Mouse (Mus musculus): ENCODE results near the gene Cdh13. TPM values are rescaled to one million over a fixed set of nuclear protein-coding genes. Genes with fewer than 3 reads are reported as not detected.

Cdh13 gene
- total and polyA plus RNA-seq, 3 experiments, result 162 to 172 (median 163) TPM

DNA sequence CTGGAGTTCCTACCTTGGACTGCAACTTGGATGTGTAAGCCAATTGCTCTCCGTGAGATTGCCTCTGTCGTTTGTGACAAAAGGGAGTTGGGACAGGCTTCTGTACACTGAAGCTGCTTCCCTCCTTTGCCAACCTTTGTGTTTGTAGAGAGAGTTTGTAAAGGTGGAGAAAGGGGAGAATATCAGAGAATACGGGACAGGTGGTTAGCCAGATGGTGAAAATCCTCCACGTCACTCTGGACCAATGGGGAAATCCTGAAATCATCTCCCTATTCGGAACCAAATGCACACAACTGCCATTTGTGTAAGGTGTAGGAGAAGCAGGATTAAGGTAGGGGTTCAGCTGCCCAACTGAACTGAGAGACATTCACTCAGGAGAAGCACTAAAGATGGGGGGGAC, 721.3 kb downstream of the Cdh13 start:
- no peaks in the 10 kb centered on the region for H3K27me3 ChIP-seq (ENCODE audit: control insufficient read depth, insufficient read depth, low read length)
- H3K4me3 ChIP-seq, result no peak overlapping the region
- TF ChIP-seq POLR2A (IDR thresholded peaks at IDR 0.05; ENCODE audit: insufficient read depth, low read depth, low read length) (no peak), EP300 (IDR thresholded peaks at IDR 0.05; ENCODE audit: insufficient read depth, low read depth, low read length) (no peak), CTCF (IDR thresholded peaks at IDR 0.05) (no peak)
- DNase-seq, result no peak
- no peak overlapping the region for H3K27ac ChIP-seq
- H3K79me2 ChIP-seq (replicated peaks; ENCODE audit: control insufficient read depth, insufficient read depth, low read length), result no peaks in the 10 kb centered on the region
- no peaks in the 10 kb centered on the region for H3K36me3 ChIP-seq (ENCODE audit: control insufficient read depth, insufficient read depth, low read length)
- intact Hi-C loops (cut with DNase I), result no loop called here
- H3K4me1 ChIP-seq (ENCODE audit: control insufficient read depth, insufficient read depth, low read length), result no peaks in the 10 kb centered on the region
- 89% methylated on average over 5 of the region's 5 CpGs for WGBS
- H3K9ac ChIP-seq (ENCODE audit: low read depth, low read length), result no peak overlapping the region

DNA sequence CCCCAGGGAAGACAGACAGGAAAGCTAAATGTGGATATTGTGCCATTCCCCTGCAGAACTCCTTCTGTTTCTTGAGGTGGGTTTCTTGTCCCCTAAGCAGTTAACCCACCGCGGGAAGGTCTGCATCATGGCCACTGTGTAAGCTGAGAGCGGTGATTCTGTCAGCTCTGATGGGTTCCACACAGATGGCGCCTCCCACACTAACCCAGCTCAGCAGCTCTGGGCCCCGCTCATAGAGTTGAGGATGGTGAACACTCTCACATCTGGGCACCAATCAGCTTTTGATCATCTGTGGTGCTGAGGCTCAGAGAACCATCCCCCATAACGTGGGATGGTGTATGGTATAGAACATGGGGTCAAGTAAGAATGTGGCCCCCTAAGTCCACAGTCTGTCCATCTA, 735.1 kb downstream of the Cdh13 start:
- no peaks in the 10 kb centered on the region for H3K79me2 ChIP-seq (replicated peaks; ENCODE audit: control insufficient read depth, insufficient read depth, low read length)
- H3K36me3 ChIP-seq (ENCODE audit: control insufficient read depth, insufficient read depth, low read length), result no peaks in the 10 kb centered on the region
- H3K27ac ChIP-seq, result no peak overlapping the region
- no peak overlapping the region for H3K9ac ChIP-seq (ENCODE audit: low read depth, low read length)
- intact Hi-C loops (cut with DNase I), result no loop called here
- DNase-seq, result no peak
- 90% methylated on average over 6 of the region's 6 CpGs for WGBS
- no peaks in the 10 kb centered on the region for H3K4me1 ChIP-seq (ENCODE audit: control insufficient read depth, insufficient read depth, low read length)
- no peak overlapping the region for H3K4me3 ChIP-seq
- TF ChIP-seq CTCF (IDR thresholded peaks at IDR 0.05) (no peak), EP300 (IDR thresholded peaks at IDR 0.05; ENCODE audit: insufficient read depth, low read depth, low read length) (no peak), POLR2A (IDR thresholded peaks at IDR 0.05; ENCODE audit: insufficient read depth, low read depth, low read length) (no peak)
- H3K27me3 ChIP-seq (ENCODE audit: control insufficient read depth, insufficient read depth, low read length), result no peaks in the 10 kb centered on the region

DNA sequence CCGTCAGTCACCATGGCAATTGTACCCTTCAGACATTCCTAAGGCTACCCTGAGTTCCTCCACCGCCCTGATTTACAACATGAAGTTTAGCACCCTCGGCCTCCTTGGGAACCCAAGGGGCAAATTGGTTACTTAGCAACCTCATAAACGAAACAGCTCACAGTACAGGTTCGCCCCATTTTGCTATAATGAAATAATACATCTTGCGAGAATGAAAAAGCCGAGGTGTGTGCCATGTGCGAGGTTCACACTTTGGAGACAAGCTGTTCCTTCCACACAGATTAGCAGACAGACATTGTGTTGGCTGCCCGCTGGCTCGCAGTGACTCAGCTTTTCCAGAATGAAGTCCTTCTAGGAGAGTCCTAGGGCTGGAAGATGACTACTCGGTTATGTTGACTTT, 737.2 kb downstream of the Cdh13 start:
- 69% methylated on average over 11 of the region's 11 CpGs for WGBS
- Histone ChIP-seq H3K27me3 (ENCODE audit: control insufficient read depth, insufficient read depth, low read length) (no peaks in the 10 kb centered on the region), H3K4me3 (no peak overlapping the region), H3K9ac (ENCODE audit: low read depth, low read length) (no peak overlapping the region), H3K79me2 (replicated peaks; ENCODE audit: control insufficient read depth, insufficient read depth, low read length) (no peaks in the 10 kb centered on the region), H3K36me3 (ENCODE audit: control insufficient read depth, insufficient read depth, low read length) (no peaks in the 10 kb centered on the region), H3K4me1 (ENCODE audit: control insufficient read depth, insufficient read depth, low read length) (no peaks in the 10 kb centered on the region), H3K27ac (no peak overlapping the region)
- TF ChIP-seq POLR2A (IDR thresholded peaks at IDR 0.05; ENCODE audit: insufficient read depth, low read depth, low read length), result no peak
- TF ChIP-seq EP300 (IDR thresholded peaks at IDR 0.05; ENCODE audit: insufficient read depth, low read depth, low read length), result no peak
- no peak for TF ChIP-seq CTCF (IDR thresholded peaks at IDR 0.05)
- peak in 1 of 2 experiments; percentile 4 for DNase-seq
- intact Hi-C loops (cut with DNase I), result no loop called here

DNA sequence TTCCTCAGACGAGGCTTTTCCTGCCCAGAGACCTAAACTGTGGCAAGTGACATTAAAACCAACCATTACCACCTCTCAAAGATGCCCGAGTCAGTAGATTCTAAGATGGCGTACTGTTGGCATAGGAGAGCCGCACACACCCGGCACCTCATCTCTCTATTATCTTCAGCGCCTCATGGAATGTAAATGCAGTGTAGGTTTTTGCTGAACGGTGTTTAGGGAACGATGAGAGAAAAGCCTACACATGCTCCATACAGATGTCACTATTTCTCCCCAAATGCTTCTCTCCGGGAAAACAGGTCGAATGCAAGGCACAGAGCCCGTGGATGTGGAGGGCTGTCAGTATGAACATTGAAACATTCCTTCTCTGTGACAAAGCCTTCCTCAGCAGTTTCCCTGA, 737.9 kb downstream of the Cdh13 start:
- WGBS, result 88% methylated on average over 11 of the region's 11 CpGs
- TF ChIP-seq EP300 (IDR thresholded peaks at IDR 0.05; ENCODE audit: insufficient read depth, low read depth, low read length) (no peak), POLR2A (IDR thresholded peaks at IDR 0.05; ENCODE audit: insufficient read depth, low read depth, low read length) (no peak), CTCF (IDR thresholded peaks at IDR 0.05) (no peak)
- intact Hi-C loops (cut with DNase I), result no loop called here

DNA sequence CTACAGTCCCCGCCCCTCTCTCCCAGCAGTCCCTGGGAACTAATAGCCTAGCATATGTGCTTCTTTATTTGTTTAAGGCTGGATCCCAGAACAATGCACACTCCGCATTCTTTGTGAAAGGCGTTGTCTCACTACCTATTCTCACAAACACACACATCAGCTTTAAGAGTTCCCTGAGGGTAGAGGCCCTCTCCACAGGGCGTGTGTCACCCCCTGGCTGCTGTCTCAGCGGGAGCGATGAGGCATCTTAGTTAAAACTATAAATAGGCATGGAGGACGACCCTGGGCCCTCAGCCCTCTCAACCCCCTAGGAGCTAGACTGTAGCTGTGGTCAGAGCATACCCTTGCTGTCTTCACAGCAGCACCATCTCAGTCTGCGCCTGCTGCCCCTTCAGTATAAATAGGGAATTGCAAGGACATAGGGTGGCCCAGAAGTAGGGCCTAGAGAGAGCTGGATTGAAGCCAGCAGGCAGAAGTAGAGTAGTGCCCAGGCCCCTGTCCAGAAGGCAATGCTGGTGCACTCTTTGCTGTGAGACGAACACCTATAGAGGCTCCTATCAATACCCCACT, 738.9 kb downstream of the Cdh13 start:
- H3K79me2 ChIP-seq (replicated peaks; ENCODE audit: control insufficient read depth, insufficient read depth, low read length), result no peaks in the 10 kb centered on the region
- TF ChIP-seq EP300 (IDR thresholded peaks at IDR 0.05; ENCODE audit: insufficient read depth, low read depth, low read length) (no peak), POLR2A (IDR thresholded peaks at IDR 0.05; ENCODE audit: insufficient read depth, low read depth, low read length) (no peak), CTCF (IDR thresholded peaks at IDR 0.05) (no peak)
- WGBS, result 67% methylated on average over 9 of the region's 9 CpGs

More for the DNA sequence above, 737.9 kb downstream of the Cdh13 start:
- Histone ChIP-seq H3K27ac (no peak overlapping the region), H3K9ac (ENCODE audit: low read depth, low read length) (no peak overlapping the region), H3K4me1 (ENCODE audit: control insufficient read depth, insufficient read depth, low read length) (no peaks in the 10 kb centered on the region), H3K79me2 (replicated peaks; ENCODE audit: control insufficient read depth, insufficient read depth, low read length) (no peaks in the 10 kb centered on the region), H3K4me3 (no peak overlapping the region), H3K27me3 (ENCODE audit: control insufficient read depth, insufficient read depth, low read length) (no peaks in the 10 kb centered on the region), H3K36me3 (ENCODE audit: control insufficient read depth, insufficient read depth, low read length) (no peaks in the 10 kb centered on the region)
- DNase-seq, result no peak

DNA sequence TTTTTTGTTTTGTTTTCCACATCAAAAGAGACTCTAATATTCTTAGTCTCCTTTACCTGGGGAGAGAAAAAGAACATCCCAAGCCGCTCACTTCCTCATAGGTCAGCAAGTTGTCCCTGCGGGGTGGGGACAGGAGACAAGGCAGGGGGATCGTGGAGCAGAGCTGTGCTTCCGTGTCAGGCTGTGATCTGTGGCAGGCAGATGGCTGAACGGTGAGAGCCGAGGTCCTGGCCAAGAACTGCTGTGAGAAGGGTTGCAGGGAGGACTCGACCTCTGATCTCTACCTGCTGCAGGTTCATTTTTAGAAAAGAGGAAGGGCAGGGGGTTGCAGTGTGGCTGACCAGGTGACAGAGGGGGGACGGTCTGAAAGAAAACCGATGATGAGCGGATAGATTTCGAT, 749.9 kb downstream of the Cdh13 start:
- 85% methylated on average over 11 of the region's 11 CpGs for WGBS
- no peak for TF ChIP-seq EP300 (IDR thresholded peaks at IDR 0.05; ENCODE audit: insufficient read depth, low read depth, low read length)
- no peak for DNase-seq
- Histone ChIP-seq H3K27ac (no peak overlapping the region), H3K36me3 (ENCODE audit: control insufficient read depth, insufficient read depth, low read length) (no peaks in the 10 kb centered on the region), H3K79me2 (replicated peaks; ENCODE audit: control insufficient read depth, insufficient read depth, low read length) (no peaks in the 10 kb centered on the region), H3K9ac (ENCODE audit: low read depth, low read length) (no peak overlapping the region), H3K27me3 (ENCODE audit: control insufficient read depth, insufficient read depth, low read length) (no peaks in the 10 kb centered on the region), H3K4me1 (ENCODE audit: control insufficient read depth, insufficient read depth, low read length) (no peaks in the 10 kb centered on the region), H3K4me3 (no peak overlapping the region)
- intact Hi-C loops (cut with DNase I), result no loop called here

More for the DNA sequence above, 738.9 kb downstream of the Cdh13 start:
- Histone ChIP-seq H3K27ac (no peak overlapping the region), H3K27me3 (ENCODE audit: control insufficient read depth, insufficient read depth, low read length) (no peaks in the 10 kb centered on the region), H3K36me3 (ENCODE audit: control insufficient read depth, insufficient read depth, low read length) (no peaks in the 10 kb centered on the region), H3K4me1 (ENCODE audit: control insufficient read depth, insufficient read depth, low read length) (no peaks in the 10 kb centered on the region; the same call in 1 of the 2 replicates), H3K9ac (ENCODE audit: low read depth, low read length) (no peak overlapping the region), H3K4me3 (no peak overlapping the region)
- no peak for DNase-seq
- intact Hi-C loops (cut with DNase I), result no loop called here

All from heart, adult 2 months (tissue).